Mouse (Mus musculus): ENCODE results near the gene Vav1. TPM values are rescaled to one million over a fixed set of nuclear protein-coding genes. Genes with fewer than 3 reads are reported as not detected.
A peak's percentile ranks its signal among the peaks of the same experiment; 100 is the strongest.

The Vav1 gene
- polyA plus RNA-seq, 1 experiment from 2014 or later: 14.1 TPM

GRCm38 (mm10) chr17:57290001-57290670, 11.2 kb downstream of the Vav1 start:
- peak; percentile 53 for DNase-seq
- peaks cover 10% of the 10 kb centered on the region for H3K36me3 ChIP-seq (replicated peaks; ENCODE audit: insufficient read depth, low read length)
- TF ChIP-seq EP300 (IDR thresholded peaks at IDR 0.05; ENCODE audit: low read depth) (peak; percentile 46; the same call in 1 of the 2 replicates), CTCF (IDR thresholded peaks at IDR 0.05; ENCODE audit: low read depth) (no peak)
- no peaks in the 10 kb centered on the region for H3K27me3 ChIP-seq (ENCODE audit: insufficient read depth, low read length)
- H3K4me1 ChIP-seq (ENCODE audit: insufficient read depth): peaks cover 11% of the 10 kb centered on the region; the same call in 1 of the 2 replicates
- 37% methylated on average over 9 of the region's 9 CpGs for WGBS (ENCODE audit: insufficient replicate concordance)
- no peak overlapping the region for H3K9ac ChIP-seq (replicated peaks)
- H3K4me2 ChIP-seq (ENCODE audit: low read depth, low read length): peak overlapping the region; percentile 14
- H3K27ac ChIP-seq (ENCODE audit: low read depth): peak overlapping the region; percentile 65
- H3K9me3 ChIP-seq (ENCODE audit: low read length): 0 out of 2 replicates have a peak, but pooled peaks cover 2% of the 10 kb centered on the region
- H3K4me3 ChIP-seq (ENCODE audit: low read depth, low read length): no peak overlapping the region
- peak; percentile 79 for ATAC-seq

- ATAC-seq: peak; percentile 43
- H3K9me3 ChIP-seq (ENCODE audit: low read length): 0 out of 2 replicates have a peak, but pooled peaks cover 2% of the 10 kb centered on the region
- H3K27ac ChIP-seq (ENCODE audit: low read depth): peak overlapping the region; percentile 65
- no peak overlapping the region for H3K4me3 ChIP-seq (ENCODE audit: low read depth, low read length)
- H3K9ac ChIP-seq (replicated peaks): no peak overlapping the region
- no peak for TF ChIP-seq EP300 (IDR thresholded peaks at IDR 0.05; ENCODE audit: low read depth)
- no peak for TF ChIP-seq CTCF (IDR thresholded peaks at IDR 0.05; ENCODE audit: low read depth)
- H3K4me1 ChIP-seq (ENCODE audit: insufficient read depth): peaks cover 10% of the 10 kb centered on the region; the same call in 1 of the 2 replicates
- peaks cover 10% of the 10 kb centered on the region for H3K36me3 ChIP-seq (replicated peaks; ENCODE audit: insufficient read depth, low read length)
- no peaks in the 10 kb centered on the region for H3K27me3 ChIP-seq (ENCODE audit: insufficient read depth, low read length)
- peak overlapping the region; percentile 14; the same call in 1 of the 2 replicates for H3K4me2 ChIP-seq (ENCODE audit: low read depth, low read length)
- 25% methylated on average over 7 of the region's 7 CpGs for WGBS (ENCODE audit: insufficient replicate concordance)
- DNase-seq: no peak
These were observed 11.8 kb downstream of the Vav1 start for GRCm38 (mm10) chr17:57290671-57291055.

- no peak for DNase-seq
These were observed 13.4 kb downstream of the Vav1 start for GRCm38 (mm10) chr17:57292302-57292701.

GRCm38 (mm10) chr17:57292968-57293367, 14.1 kb downstream of the Vav1 start:
- Histone ChIP-seq H3K4me1 (ENCODE audit: insufficient read depth) (peaks cover 10% of the 10 kb centered on the region; the same call in 1 of the 2 replicates), H3K9ac (replicated peaks) (no peak overlapping the region), H3K36me3 (replicated peaks; ENCODE audit: insufficient read depth, low read length) (peaks cover 8% of the 10 kb centered on the region; the same call in 1 of the 2 replicates), H3K27ac (ENCODE audit: low read depth) (no peak overlapping the region), H3K27me3 (ENCODE audit: insufficient read depth, low read length) (no peaks in the 10 kb centered on the region), H3K4me3 (ENCODE audit: low read depth, low read length) (no peak overlapping the region), H3K4me2 (ENCODE audit: low read depth, low read length) (no peak overlapping the region), H3K9me3 (ENCODE audit: low read length) (0 out of 2 replicates have a peak, but pooled peaks cover 2% of the 10 kb centered on the region)
- WGBS (ENCODE audit: insufficient replicate concordance): 85% methylated on average over 9 of the region's 9 CpGs
- no peak for DNase-seq
- TF ChIP-seq EP300 (IDR thresholded peaks at IDR 0.05; ENCODE audit: low read depth) (no peak), CTCF (IDR thresholded peaks at IDR 0.05; ENCODE audit: low read depth) (no peak)
- ATAC-seq: no peak

More at GRCm38 (mm10) chr17:57292302-57292701, 13.4 kb downstream of the Vav1 start:
- Histone ChIP-seq H3K9me3 (ENCODE audit: low read length) (0 out of 2 replicates have a peak, but pooled peaks cover 2% of the 10 kb centered on the region), H3K4me2 (ENCODE audit: low read depth, low read length) (no peak overlapping the region), H3K4me3 (ENCODE audit: low read depth, low read length) (no peak overlapping the region), H3K36me3 (replicated peaks; ENCODE audit: insufficient read depth, low read length) (peaks cover 8% of the 10 kb centered on the region; the same call in 1 of the 2 replicates), H3K27me3 (ENCODE audit: insufficient read depth, low read length) (no peaks in the 10 kb centered on the region), H3K4me1 (ENCODE audit: insufficient read depth) (peaks cover 10% of the 10 kb centered on the region; the same call in 1 of the 2 replicates), H3K9ac (replicated peaks) (no peak overlapping the region), H3K27ac (ENCODE audit: low read depth) (no peak overlapping the region)
- ATAC-seq: no peak
- 73% methylated on average over 2 of the region's 2 CpGs for WGBS (ENCODE audit: insufficient replicate concordance)
- TF ChIP-seq EP300 (IDR thresholded peaks at IDR 0.05; ENCODE audit: low read depth) (no peak), CTCF (IDR thresholded peaks at IDR 0.05; ENCODE audit: low read depth) (no peak)

GRCm38 (mm10) chr17:57295935-57296334, 17.0 kb downstream of the Vav1 start:
- peaks cover 5% of the 10 kb centered on the region for H3K36me3 ChIP-seq (replicated peaks; ENCODE audit: insufficient read depth, low read length)
- H3K9me3 ChIP-seq (ENCODE audit: low read length): no peaks in the 10 kb centered on the region
- 84% methylated on average over 9 of the region's 9 CpGs for WGBS (ENCODE audit: insufficient replicate concordance)
- H3K9ac ChIP-seq (replicated peaks): no peak overlapping the region
- H3K4me1 ChIP-seq (ENCODE audit: insufficient read depth): no peaks in the 10 kb centered on the region
- H3K27me3 ChIP-seq (ENCODE audit: insufficient read depth, low read length): no peaks in the 10 kb centered on the region
- no peak overlapping the region for H3K27ac ChIP-seq (ENCODE audit: low read depth)
- no peak overlapping the region for H3K4me2 ChIP-seq (ENCODE audit: low read depth, low read length)
- H3K4me3 ChIP-seq (ENCODE audit: low read depth, low read length): no peak overlapping the region
- no peak for DNase-seq
- no peak for ATAC-seq
- no peak for TF ChIP-seq CTCF (IDR thresholded peaks at IDR 0.05; ENCODE audit: low read depth)
- no peak for TF ChIP-seq EP300 (IDR thresholded peaks at IDR 0.05; ENCODE audit: low read depth)

GRCm38 (mm10) chr17:57297040-57297439, 18.1 kb downstream of the Vav1 start:
- no peak for ATAC-seq
- WGBS (ENCODE audit: insufficient replicate concordance): 65% methylated on average over 12 of the region's 12 CpGs
- no peak for DNase-seq

More at GRCm38 (mm10) chr17:57297040-57297439, 18.1 kb downstream of the Vav1 start:
- H3K36me3 ChIP-seq (replicated peaks; ENCODE audit: insufficient read depth, low read length): peaks cover 5% of the 10 kb centered on the region
- H3K4me3 ChIP-seq (ENCODE audit: low read depth, low read length): no peak overlapping the region
- no peaks in the 10 kb centered on the region for H3K9me3 ChIP-seq (ENCODE audit: low read length)
- TF ChIP-seq EP300 (IDR thresholded peaks at IDR 0.05; ENCODE audit: low read depth) (no peak), CTCF (IDR thresholded peaks at IDR 0.05; ENCODE audit: low read depth) (no peak)
- no peak overlapping the region for H3K4me2 ChIP-seq (ENCODE audit: low read depth, low read length)
- no peaks in the 10 kb centered on the region for H3K4me1 ChIP-seq (ENCODE audit: insufficient read depth)
- H3K27ac ChIP-seq (ENCODE audit: low read depth): no peak overlapping the region
- H3K9ac ChIP-seq (replicated peaks): no peak overlapping the region
- no peaks in the 10 kb centered on the region for H3K27me3 ChIP-seq (ENCODE audit: insufficient read depth, low read length)
